Mouse (Mus musculus) gastrocnemius, postnatal 4 days (tissue): ENCODE data around the gene Dennd4c. TPM values are rescaled to one million over a fixed set of nuclear protein-coding genes. Genes with fewer than 3 reads are reported as not detected.

Experiments
- DNase-seq, 2 experiments: peaks; one replicate each; pipeline ENCODE4 v3.0.0; 2021 to 2022; ENCODE audit warnings: low spot score in 2 of 2, mixed read lengths in 2 of 2
- total RNA-seq, 2 experiments: library from RNA; stranded (reverse); gene quantifications; 2 replicates each; pipeline ENCODE4 v1.2.3; 2021

The Dennd4c gene
- total RNA-seq, 2 experiments from 2014 or later = 23.6 to 26.0 TPM

- no peak for DNase-seq
Observed at GRCm38 (mm10) chr4:86881178-86881577, 132.8 kb downstream of the Dennd4c start.

DNA sequence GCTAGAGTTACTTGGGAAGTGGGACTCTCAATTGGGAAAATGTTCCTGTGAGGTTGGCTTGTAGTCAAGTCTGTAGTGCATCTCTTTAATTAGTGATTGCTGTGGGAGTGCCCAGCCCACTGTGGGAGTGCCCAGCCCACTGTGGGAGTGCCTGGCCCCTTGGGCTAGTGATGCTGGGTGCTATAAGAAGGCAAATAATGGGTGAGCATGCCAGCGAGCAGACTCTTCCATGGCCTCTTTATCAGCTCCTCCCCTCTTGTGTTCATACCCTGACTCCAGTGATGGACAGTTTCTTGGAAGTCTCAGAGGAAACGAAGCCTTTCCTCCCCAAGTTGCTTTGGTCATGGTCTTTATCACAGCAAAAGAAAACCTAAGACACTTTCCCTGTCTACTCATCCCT, 134.1 kb downstream of the Dennd4c start:
- no peak for DNase-seq

DNA sequence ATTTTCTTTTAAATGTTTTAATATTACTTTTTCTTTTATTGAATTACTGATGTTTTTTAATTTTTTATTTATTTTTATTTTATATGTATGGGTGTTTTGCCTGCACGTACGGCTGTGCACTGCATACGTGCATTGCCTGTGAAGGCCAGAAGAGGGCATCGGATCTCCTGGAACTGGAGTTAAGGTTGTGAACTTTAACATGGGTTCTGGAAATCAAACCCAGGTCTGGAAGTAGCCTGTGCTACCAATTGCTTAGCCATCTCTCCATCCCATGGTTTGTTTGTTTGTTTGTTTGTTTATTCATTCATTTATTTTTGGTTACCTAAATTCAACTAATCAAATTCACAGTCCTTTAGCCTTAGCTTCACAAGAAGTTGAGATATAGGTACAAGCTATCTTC, 136.6 kb downstream of the Dennd4c start:
- DNase-seq = peak in 1 of 2 experiments; percentile 23

DNA sequence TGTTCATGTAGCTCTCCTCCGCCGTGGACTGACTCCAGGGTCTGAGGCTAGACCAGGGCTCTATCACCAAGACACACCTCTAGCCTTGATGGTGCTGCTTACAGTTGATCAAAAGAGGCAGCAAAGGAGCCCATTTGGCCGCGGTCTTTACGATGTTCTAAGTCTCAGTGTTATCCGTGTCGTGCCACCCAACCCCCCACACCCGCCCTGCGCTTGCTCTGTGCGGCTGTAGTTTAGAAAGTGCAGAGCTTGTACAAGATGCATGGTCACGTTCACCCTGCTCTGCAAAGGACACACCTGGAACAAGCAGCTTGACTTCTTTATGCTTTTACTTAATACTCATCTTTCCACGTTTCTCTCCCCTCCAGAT, 137.4 kb downstream of the Dennd4c start:
- DNase-seq = no peak

DNA sequence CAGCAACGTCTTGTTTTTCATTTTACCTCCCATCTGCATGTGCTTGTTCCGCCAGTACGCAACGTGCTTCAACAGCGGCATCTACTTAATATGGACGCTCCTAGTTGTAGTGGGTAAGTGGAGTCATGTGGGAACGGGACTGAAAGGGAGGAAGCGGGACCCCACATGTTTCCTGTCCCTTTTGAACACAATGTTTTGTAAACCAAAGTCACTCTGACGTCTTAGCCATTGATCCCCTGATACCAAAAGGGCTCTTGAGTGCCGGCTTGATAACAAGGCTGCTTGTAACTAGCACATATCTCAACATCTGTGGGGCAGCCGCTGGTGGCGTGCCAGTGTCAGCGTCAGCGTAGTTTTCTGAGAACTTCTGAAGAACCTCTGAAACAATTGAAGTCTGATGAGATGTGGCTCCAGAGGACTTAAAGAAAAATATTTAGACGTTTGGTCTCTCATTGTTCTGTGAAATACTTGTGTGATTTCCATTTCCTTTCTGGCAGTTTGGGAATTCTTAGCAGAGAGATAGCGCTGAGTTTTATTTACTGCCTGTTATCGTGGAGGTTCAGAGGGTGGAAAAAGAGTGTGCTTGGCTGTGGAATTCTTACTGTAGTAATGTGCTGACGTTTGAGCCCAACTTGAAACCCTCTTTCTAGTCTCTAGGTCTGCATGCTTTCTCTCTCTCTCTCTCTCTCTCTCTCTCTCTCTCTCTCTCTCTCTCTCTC, 138.0 kb downstream of the Dennd4c start:
- peak in 1 of 2 experiments; percentile 34 for DNase-seq

GRCm38 (mm10) chr4:86887879-86888278, 139.5 kb downstream of the Dennd4c start:
- DNase-seq = no peak

DNA sequence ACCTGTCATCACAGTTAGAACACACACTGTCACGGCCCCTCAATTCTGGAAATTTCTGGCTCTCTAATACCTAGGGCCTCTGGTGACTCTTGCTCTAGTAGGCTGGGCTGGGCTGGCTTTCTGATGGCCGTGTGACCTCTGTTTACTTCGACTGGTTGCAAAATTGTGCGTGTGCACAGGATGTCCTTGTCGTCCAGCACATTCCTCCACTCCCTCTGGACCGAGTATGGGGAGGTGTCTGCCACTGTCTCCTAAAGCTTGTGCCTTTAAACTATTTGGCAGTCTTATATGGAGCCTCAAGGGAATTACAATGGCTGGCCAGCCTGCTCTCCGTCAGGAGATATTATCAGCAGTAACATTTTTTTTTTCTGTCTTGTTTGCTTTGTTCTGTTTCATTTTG, 149.1 kb downstream of the Dennd4c start:
- no peak for DNase-seq

- DNase-seq = no peak
Observed at GRCm38 (mm10) chr4:86898791-86899474, 150.6 kb downstream of the Dennd4c start.

Other genes starting within 250 kb of the Dennd4c start
- under 1 TPM in 1 of 2 experiments, not detected in 1; 0.32 TPM for gene Saxo1, start 190.2 kb upstream of the Dennd4c start, total RNA-seq
- 10 to 100 TPM; 62.3 to 65.4 TPM for gene Rraga, start 172.9 kb upstream of the Dennd4c start, total RNA-seq
- gene Haus6, start 136.5 kb upstream of the Dennd4c start, total RNA-seq = 10 to 100 TPM; 10.4 to 12.2 TPM
- 100 to 1,000 TPM in 1 of 2 experiments, 10 to 100 TPM in 1; 95.5 to 103 TPM for gene Plin2, start 78.5 kb upstream of the Dennd4c start, total RNA-seq
- 100 to 1,000 TPM; 808 to 874 TPM for gene Rps6, start 108.9 kb downstream of the Dennd4c start, total RNA-seq
- 1 to 10 TPM; 1.9 to 2.8 TPM for gene Acer2, start 125.8 kb downstream of the Dennd4c start, total RNA-seq